Mouse (Mus musculus): ENCODE measurements around the gene Plin5. TPM values are rescaled to one million over a fixed set of nuclear protein-coding genes. Genes with fewer than 3 reads are reported as not detected.

Gene Plin5
- 0.06 TPM for polyA plus RNA-seq (2012; fragmentation: generic; extraction: Trizol)

- Histone ChIP-seq H3K27me3 (ENCODE audit: control insufficient read depth, insufficient read depth, insufficient read length) (peaks cover 40% of the 10 kb centered on the region), H3ac (ENCODE audit: control insufficient read depth, insufficient read length) (no peak within 1 kb of the TSS), H3K79me2 (ENCODE audit: control insufficient read depth, insufficient read depth) (no peaks in the 10 kb centered on the region), H3K4me3 (no peak within 1 kb of the TSS), H3K36me3 (ENCODE audit: control insufficient read depth, insufficient read depth) (no peaks in the 10 kb centered on the region), H3K4me2 (ENCODE audit: low read depth) (no peak within 1 kb of the TSS)
- TF ChIP-seq REST (IDR thresholded peaks at IDR 0.05; ENCODE audit: insufficient read depth, insufficient read length) (no peak), MYOG (IDR thresholded peaks at IDR 0.05; ENCODE audit: control insufficient read depth in 1 of 3, insufficient read depth in 1 of 3, insufficient read length in 2 of 3, low read depth in 2 of 3) (peak in 1 of 3 experiments; percentile 33), TCF3 (IDR thresholded peaks at IDR 0.05; ENCODE audit: insufficient read length, low read depth) (no peak)
Observed at GRCm38 (mm10) chr17:56117251-56117710, at the start of gene Plin5. Plin5 (minus strand) TSS chr17:56117596.

GRCm38 (mm10) chr17:56165671-56166070 lies 48.3 kb upstream of the Plin5 start:
- no peaks in the 10 kb centered on the region for H3K36me3 ChIP-seq (ENCODE audit: control insufficient read depth, insufficient read depth)
- no peak overlapping the region for H3K4me2 ChIP-seq (ENCODE audit: low read depth)
- H3K79me2 ChIP-seq (ENCODE audit: control insufficient read depth, insufficient read depth) = no peaks in the 10 kb centered on the region
- no peak overlapping the region for H3K4me3 ChIP-seq
- no peak for TF ChIP-seq POLR2A (IDR thresholded peaks at IDR 0.05; ENCODE audit: insufficient read length, low read depth)
- TF ChIP-seq TCF3 (IDR thresholded peaks at IDR 0.05; ENCODE audit: insufficient read length, low read depth) = no peak
- TF ChIP-seq MYOG (IDR thresholded peaks at IDR 0.05; ENCODE audit: control insufficient read depth in 1 of 3, insufficient read depth in 1 of 3, insufficient read length in 2 of 3, low read depth in 2 of 3) = no peak
- TF ChIP-seq MAX (IDR thresholded peaks at IDR 0.05; ENCODE audit: low read depth) = no peak
- no peak for TF ChIP-seq SRF (IDR thresholded peaks at IDR 0.05; ENCODE audit: control insufficient read depth, insufficient read length, low read depth)
- no peak for TF ChIP-seq POLR2AphosphoS2 (IDR thresholded peaks at IDR 0.05; ENCODE audit: insufficient read length, low read depth)
- TF ChIP-seq MYOD1 (IDR thresholded peaks at IDR 0.05; ENCODE audit: control insufficient read depth in 1 of 3, insufficient read length in 2 of 3, low read depth in 2 of 3) = no peak
- TF ChIP-seq CEBPB (IDR thresholded peaks at IDR 0.05; ENCODE audit: insufficient read depth, poor library complexity, severe bottlenecking) = no peak
- no peak for TF ChIP-seq REST (IDR thresholded peaks at IDR 0.05; ENCODE audit: insufficient read depth, insufficient read length)
- no peak for TF ChIP-seq USF1 (IDR thresholded peaks at IDR 0.05; ENCODE audit: low read depth)
- TF ChIP-seq TCF12 (IDR thresholded peaks at IDR 0.05; ENCODE audit: insufficient read depth, poor library complexity, severe bottlenecking) = no peak
- TF ChIP-seq E2F4 (IDR thresholded peaks at IDR 0.05; ENCODE audit: insufficient read depth) = no peak
- no peak overlapping the region for H3ac ChIP-seq (ENCODE audit: control insufficient read depth, insufficient read length)
- no peaks in the 10 kb centered on the region for H3K27me3 ChIP-seq (ENCODE audit: control insufficient read depth, insufficient read depth, insufficient read length)

GRCm38 (mm10) chr17:56164510-56164909 lies 47.1 kb upstream of the Plin5 start:
- TF ChIP-seq SRF (IDR thresholded peaks at IDR 0.05; ENCODE audit: control insufficient read depth, insufficient read length, low read depth) (no peak), MYOD1 (IDR thresholded peaks at IDR 0.05; ENCODE audit: control insufficient read depth in 1 of 3, insufficient read length in 2 of 3, low read depth in 2 of 3) (no peak), TCF12 (IDR thresholded peaks at IDR 0.05; ENCODE audit: insufficient read depth, poor library complexity, severe bottlenecking) (no peak), REST (IDR thresholded peaks at IDR 0.05; ENCODE audit: insufficient read depth, insufficient read length) (no peak), CEBPB (IDR thresholded peaks at IDR 0.05; ENCODE audit: insufficient read depth, poor library complexity, severe bottlenecking) (no peak), E2F4 (IDR thresholded peaks at IDR 0.05; ENCODE audit: insufficient read depth) (no peak), MAX (IDR thresholded peaks at IDR 0.05; ENCODE audit: low read depth) (no peak), POLR2AphosphoS2 (IDR thresholded peaks at IDR 0.05; ENCODE audit: insufficient read length, low read depth) (no peak), POLR2A (IDR thresholded peaks at IDR 0.05; ENCODE audit: insufficient read length, low read depth) (no peak)
- no peaks in the 10 kb centered on the region for H3K36me3 ChIP-seq (ENCODE audit: control insufficient read depth, insufficient read depth)
- H3K27me3 ChIP-seq (ENCODE audit: control insufficient read depth, insufficient read depth, insufficient read length) = no peaks in the 10 kb centered on the region
- no peak overlapping the region for H3ac ChIP-seq (ENCODE audit: control insufficient read depth, insufficient read length)
- H3K79me2 ChIP-seq (ENCODE audit: control insufficient read depth, insufficient read depth) = no peaks in the 10 kb centered on the region
- no peak overlapping the region for H3K4me2 ChIP-seq (ENCODE audit: low read depth)
- H3K4me3 ChIP-seq = no peak overlapping the region

DNA sequence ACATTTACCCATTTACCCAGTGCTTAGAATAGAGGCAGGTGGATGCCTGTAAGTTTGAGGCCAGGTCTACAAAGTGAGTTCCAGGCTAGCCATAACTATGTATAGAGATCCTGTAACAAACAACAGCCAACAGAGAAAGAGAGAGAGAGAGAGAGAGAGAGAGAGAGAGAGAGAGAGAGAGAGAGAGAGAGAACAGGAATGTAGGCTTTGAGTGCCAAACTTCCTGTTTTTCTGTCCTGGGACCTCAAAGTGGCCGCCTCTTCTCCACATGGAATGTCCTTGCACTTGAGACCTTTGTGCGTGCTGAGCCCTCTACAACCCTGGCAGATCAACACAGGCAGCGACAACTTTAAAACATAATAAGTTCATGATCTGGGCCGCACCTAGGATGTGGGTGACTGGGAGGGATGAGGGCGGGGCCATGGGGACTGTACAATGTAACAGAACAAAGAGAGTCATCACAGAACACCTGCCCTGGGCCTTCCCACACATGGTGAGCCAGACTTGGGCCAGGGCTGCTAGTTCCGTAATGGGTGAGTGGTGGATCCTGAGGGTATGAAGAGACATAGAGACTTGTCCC lies 46.2 kb upstream of the Plin5 start:
- TF ChIP-seq SRF (IDR thresholded peaks at IDR 0.05; ENCODE audit: control insufficient read depth, insufficient read length, low read depth) (no peak), USF1 (IDR thresholded peaks at IDR 0.05; ENCODE audit: low read depth) (no peak), CEBPB (IDR thresholded peaks at IDR 0.05; ENCODE audit: insufficient read depth, poor library complexity, severe bottlenecking) (no peak), TCF12 (IDR thresholded peaks at IDR 0.05; ENCODE audit: insufficient read depth, poor library complexity, severe bottlenecking) (no peak), MYOG (IDR thresholded peaks at IDR 0.05; ENCODE audit: control insufficient read depth in 1 of 3, insufficient read depth in 1 of 3, insufficient read length in 2 of 3, low read depth in 2 of 3) (no peak), MYOD1 (IDR thresholded peaks at IDR 0.05; ENCODE audit: control insufficient read depth in 1 of 3, insufficient read length in 2 of 3, low read depth in 2 of 3) (peak in 1 of 3 experiments; percentile 45)
- Histone ChIP-seq H3K4me2 (ENCODE audit: low read depth) (no peak overlapping the region), H3K27me3 (ENCODE audit: control insufficient read depth, insufficient read depth, insufficient read length) (peaks cover 4% of the 10 kb centered on the region), H3ac (ENCODE audit: control insufficient read depth, insufficient read length) (no peak overlapping the region), H3K4me3 (no peak overlapping the region), H3K79me2 (ENCODE audit: control insufficient read depth, insufficient read depth) (no peaks in the 10 kb centered on the region), H3K36me3 (ENCODE audit: control insufficient read depth, insufficient read depth) (no peaks in the 10 kb centered on the region)

GRCm38 (mm10) chr17:56162231-56162774 lies 44.9 kb upstream of the Plin5 start, which contains the start of gene Tnfaip8l1:
Tnfaip8l1 (plus strand) TSS chr17:56162477.
- Histone ChIP-seq H3K4me3 (peak within 1 kb of the TSS; percentile 17), H3K79me2 (ENCODE audit: control insufficient read depth, insufficient read depth) (no peaks in the 10 kb centered on the region), H3K4me2 (ENCODE audit: low read depth) (peak within 1 kb of the TSS; percentile 92), H3K36me3 (ENCODE audit: control insufficient read depth, insufficient read depth) (no peaks in the 10 kb centered on the region), H3ac (ENCODE audit: control insufficient read depth, insufficient read length) (no peak within 1 kb of the TSS), H3K27me3 (ENCODE audit: control insufficient read depth, insufficient read depth, insufficient read length) (peaks cover 18% of the 10 kb centered on the region)
- TF ChIP-seq MYOG (IDR thresholded peaks at IDR 0.05; ENCODE audit: control insufficient read depth in 1 of 3, insufficient read depth in 1 of 3, insufficient read length in 2 of 3, low read depth in 2 of 3) (no peak), TCF3 (IDR thresholded peaks at IDR 0.05; ENCODE audit: insufficient read length, low read depth) (no peak), POLR2A (IDR thresholded peaks at IDR 0.05; ENCODE audit: insufficient read length, low read depth) (peak; percentile 40), E2F4 (IDR thresholded peaks at IDR 0.05; ENCODE audit: insufficient read depth) (peak; percentile 22), CEBPB (IDR thresholded peaks at IDR 0.05; ENCODE audit: insufficient read depth, poor library complexity, severe bottlenecking) (no peak)
